Mouse (Mus musculus): ENCODE measurements around the gene Psip1.
"Not testable (repeated sequence)": the region's sequence is repeated elsewhere in the genome, so short reads cannot be mapped to it uniquely, and the experiment has no call there.

The Psip1 gene

DNA sequence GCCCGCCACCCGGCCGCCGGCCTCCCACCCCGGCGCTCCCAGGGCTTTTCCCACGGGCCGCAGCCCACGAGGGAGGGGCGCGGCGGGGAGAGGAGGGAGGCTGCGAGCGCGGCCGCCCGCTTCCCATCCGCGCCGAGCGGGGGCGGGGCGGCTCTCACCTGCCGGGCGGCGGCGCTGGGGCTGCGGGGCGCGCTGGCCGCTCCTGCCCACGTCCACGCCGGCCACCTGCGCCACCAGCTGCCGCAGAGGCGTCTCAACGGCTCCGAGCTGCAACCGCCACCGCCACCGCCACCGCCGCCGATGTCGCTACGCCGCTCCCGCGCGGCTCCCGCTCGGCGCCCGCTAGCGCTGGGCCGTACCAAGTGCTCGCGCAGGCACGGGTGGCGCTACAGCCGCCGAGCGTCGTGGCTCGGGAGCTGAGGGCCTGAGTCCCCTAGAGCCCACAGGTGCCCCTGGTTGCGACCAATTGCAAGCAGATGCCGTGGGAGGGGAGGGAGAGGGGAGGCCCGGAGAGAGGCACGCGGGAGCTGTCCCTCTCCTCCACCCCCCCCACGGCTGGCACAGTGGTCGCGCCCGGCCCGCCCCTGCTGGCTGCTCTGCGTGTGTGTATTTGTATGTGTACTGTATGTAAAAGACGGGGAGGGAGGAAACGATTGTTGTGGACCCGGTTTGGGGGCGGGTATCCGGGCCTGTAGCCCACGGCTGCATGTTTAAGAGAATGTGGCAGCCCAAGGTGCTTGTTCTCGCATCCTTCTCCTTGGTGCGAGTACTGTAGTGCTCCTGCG, at the start of gene Psip1:
Gene Psip1 (minus strand): TSS at position 343 of the 785 bp plus-strand sequence.
- in situ Hi-C loops (cut with MboI; ENCODE audit: unreplicated experiment in 2 of 2) = no loop called here

DNA sequence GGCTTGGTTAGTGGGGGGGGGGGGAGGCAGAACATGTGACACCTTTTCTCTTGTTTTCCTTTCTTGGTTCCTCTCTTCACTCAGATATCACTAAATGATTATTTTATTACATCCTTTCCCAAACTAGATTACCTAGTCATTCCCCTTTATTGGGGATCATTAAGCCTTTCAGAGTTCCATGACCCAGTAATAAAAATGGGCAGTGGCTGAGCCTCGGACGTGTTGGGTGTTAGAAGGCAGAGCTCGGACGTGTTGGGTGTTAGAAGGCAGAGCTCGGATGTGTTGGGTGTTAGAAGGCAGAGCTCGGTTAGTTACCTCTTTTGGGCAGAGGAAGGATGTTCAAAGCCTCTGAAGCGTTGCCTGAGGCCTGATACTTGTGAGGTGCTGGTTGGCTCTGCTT, 47.8 kb upstream of the Psip1 start:
- in situ Hi-C loops (cut with MboI; ENCODE audit: unreplicated experiment in 2 of 2) = no loop called here

DNA sequence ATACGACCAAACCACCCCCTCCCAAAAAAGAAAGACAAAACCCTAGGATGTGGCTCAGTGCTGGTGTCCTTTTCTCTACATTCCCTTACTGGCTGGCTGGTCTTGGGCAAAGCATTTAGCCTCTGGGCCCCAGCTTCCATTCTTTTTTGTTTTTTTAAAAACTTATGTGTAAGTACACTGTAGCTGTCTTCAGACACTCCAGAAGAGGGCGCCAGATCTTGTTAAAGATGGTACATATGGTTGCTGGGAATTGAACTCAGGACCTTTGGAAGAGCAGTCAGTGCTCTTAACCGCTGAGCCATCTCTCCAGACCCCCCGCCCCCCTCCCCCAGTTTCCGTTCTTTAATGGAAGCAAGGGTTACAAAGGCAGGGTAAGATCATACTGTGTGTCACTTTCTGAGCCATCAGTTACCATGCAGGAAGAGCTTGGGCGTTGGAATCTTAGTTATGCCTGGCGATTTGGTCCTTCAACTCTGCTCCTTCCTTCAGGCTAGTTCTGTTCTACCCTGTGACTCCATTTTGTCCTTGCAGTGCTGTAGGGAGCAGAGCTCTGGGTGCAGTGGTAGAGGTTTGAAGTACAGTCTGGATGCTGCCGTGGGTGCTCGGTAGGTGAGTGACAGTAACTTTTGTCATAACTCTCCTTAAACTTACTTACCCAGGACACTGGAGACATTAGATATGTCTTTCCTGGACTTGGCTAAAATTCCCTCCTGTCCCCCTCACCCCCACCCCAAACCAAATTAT, 47.1 kb upstream of the Psip1 start:
- in situ Hi-C loops (cut with MboI; ENCODE audit: unreplicated experiment in 2 of 2) = no loop called here

DNA sequence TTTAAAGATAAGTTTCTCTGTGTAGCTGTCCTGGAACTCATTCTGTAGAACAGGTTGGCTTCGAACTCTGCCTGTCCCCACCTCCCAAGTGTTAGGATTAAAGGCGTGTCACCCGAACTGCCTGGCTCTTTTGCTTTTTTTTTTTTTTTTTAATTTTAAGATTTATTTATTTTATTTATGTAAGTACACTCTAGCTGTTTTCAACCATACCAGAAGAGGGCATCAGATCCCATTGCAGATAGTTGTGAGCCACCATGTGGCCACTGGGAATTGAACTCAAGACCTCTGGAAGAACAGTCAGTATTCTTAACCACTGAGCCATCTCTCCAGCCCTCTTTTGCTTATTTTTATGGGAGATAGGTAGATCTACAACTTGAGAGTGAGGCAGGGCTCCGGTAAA, 43.8 kb upstream of the Psip1 start:
- in situ Hi-C loops (cut with MboI; ENCODE audit: unreplicated experiment in 2 of 2) = not testable (repeated sequence)

DNA sequence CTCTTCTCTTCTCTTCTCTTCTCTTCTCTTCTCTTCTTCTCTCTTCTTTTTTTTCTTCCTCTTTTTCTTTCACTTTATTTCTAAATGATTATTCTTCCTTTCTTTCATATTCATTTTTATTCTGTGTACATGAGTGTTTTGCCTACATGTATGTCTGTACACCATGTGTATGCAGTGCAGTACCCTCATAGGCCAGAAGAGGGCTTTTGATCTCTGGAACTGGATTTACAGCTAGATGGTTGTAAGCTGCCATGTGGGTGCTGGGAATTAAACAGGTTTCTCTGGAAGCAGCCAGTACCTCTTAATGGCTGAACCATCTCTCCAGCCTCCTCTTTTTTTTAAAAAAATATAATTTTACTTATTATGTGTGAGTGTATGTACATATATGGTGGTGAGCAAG, 41.7 kb upstream of the Psip1 start:
- in situ Hi-C loops (cut with MboI; ENCODE audit: unreplicated experiment in 2 of 2) = loop anchor here in 1 of 2 experiments (5.0 to 10.0 kb wide), 2 partner anchors 46 to 203 kb away; partner anchors contain the start of gene Ttc39b

DNA sequence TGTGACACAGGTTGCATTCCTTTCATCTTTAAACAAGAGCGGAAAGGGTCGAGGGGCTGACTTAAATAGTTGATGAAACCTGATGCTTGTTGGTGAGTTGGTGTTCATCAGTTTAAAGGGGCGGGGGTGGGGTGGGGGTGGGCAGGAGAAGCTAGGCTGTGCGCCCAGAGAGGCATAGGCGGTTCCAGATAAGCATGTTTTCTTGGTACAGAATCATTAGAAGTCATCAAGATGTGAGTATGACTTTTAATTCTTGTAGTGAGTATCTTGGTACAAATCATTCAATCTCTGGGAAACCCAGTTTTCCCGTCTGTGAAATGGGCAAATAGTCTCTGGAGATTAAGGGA, 40.7 kb upstream of the Psip1 start:
- in situ Hi-C loops (cut with MboI; ENCODE audit: unreplicated experiment in 2 of 2) = loop anchor here in 1 of 2 experiments (5.0 to 10.0 kb wide), 2 partner anchors 45 to 202 kb away; partner anchors contain the start of gene Ttc39b

DNA sequence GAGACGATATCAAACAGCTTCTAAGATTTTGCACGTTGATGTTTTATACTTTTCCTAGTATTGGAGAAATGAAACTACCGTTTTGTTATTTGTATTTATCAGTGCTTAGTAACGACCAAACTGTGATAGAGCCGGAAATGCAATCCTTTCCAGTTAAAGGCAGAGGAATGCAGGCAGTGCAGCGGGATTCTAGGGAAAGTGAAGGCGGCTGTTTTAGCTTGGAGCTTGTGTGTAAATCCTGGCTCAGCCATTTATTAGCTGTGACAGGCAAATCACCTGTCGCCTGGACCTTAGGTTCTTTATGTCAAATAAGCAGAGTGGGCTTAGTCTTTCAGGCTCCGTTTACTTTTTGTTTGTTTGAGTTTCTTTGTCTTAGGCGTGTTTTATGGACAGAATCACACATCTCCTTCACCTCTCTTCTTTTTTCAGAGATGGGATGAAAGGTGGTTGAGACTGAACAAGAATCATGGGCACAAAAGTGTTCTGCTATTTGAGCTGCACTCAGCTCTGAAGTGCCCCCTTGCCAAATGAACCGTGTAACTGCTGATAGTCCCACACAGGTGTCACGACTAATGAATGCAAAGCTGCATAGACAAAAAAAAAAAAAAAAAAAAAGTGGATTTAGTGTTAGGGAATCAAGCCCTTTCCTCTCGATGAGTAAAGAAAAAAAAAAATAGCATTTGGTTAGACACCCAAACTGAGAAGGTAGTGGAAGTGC, 40.2 kb upstream of the Psip1 start:
- in situ Hi-C loops (cut with MboI; ENCODE audit: unreplicated experiment in 2 of 2) = loop anchor here in 1 of 2 experiments (5.0 to 10.0 kb wide), 2 partner anchors 44 to 202 kb away; partner anchors contain the start of gene Ttc39b

DNA sequence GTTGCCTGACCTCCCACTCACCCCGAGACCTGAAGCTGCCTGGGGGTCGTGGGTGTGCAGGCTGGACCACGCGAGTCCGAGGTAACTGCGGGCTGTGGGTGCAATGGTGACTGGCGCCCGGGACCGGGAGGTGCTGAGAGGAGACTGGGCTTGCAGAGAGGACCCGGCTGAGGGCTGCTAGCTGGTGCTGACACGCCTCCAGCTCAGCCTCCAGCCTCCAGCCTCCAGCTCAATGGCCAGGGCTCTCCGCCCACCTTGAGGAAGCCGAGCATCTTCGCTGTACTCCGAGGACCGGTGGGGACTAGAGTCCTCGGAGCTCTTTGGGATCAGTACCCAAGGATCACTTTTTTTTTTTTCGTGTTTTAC, 39.4 kb upstream of the Psip1 start:
- in situ Hi-C loops (cut with MboI; ENCODE audit: unreplicated experiment in 2 of 2) = loop anchor here in 1 of 2 experiments (5.0 to 10.0 kb wide), 2 partner anchors 43 to 201 kb away; partner anchors contain the start of gene Ttc39b

DNA sequence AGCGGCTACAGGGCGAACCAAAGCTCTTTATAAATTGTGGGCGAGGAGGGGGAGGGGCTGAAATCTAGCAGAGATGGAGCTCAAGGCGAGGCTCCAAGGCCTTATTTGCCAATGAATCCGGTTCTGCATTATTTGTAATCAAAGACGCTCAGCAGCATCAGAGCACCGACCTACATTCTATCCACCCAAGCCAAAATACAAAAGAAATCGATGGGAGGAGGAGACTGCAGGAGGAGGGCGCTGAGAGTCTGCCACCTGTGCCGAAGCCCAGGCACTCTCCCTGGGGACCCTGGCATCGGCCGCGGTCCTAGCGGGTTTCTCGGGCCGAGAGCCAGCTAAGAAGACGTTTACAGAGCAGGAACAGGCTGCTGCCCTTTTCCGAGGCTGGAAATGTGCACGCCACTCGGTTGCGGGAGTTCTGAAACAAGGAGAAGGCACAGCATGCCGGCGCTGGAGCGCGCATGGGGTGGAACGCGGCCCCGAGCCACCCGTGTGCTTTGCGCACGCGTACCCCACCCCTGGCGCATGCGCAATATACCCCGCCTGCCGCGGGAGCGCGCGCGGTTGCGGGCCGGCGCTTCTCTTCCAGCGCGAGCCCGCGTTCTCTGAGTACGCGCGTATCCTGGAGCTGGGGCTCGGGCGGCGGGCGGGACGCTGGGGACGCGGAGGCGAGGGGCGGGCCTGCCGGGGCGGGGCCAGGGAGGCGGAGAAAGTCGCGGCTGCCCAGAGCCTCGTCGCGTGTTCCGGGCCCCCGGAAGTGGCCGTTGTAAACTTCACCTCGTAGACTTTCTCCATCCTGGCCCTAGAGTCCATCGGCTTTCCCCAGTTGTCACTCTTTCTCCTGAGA, 38.8 kb upstream of the Psip1 start, which contains the start of gene Ccdc171:
Gene Ccdc171 (plus strand): TSS at position 703 of the 847 bp plus-strand sequence.
- in situ Hi-C loops (cut with MboI; ENCODE audit: unreplicated experiment in 2 of 2) = loop anchor here (5.0 to 10.0 kb wide), 2 partner anchors 43 to 200 kb away; partner anchors contain the start of gene Ttc39b (in 1 of the 2)

DNA sequence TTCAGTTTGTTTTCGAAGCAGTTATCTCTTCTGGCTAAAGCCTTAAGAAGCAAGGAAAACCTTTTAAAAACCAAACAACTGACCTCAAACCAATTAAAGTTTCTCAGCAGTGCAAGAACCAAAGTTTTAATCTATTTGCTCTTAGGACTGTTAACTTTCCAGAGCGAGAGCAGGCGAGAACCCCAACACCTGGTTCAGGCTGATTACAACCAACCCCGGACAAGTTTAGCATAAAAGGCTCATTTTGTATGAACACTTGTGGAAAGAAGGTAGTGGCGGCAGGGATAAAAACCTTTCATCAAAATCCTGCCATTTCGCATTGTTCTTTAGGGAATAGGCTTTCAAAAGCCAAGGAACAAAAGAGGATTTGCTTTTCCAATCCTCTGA, 38.2 kb upstream of the Psip1 start:
- in situ Hi-C loops (cut with MboI; ENCODE audit: unreplicated experiment in 2 of 2) = loop anchor here (5.0 to 10.0 kb wide), 2 partner anchors 42 to 200 kb away; partner anchors contain the start of gene Ttc39b (in 1 of the 2)

DNA sequence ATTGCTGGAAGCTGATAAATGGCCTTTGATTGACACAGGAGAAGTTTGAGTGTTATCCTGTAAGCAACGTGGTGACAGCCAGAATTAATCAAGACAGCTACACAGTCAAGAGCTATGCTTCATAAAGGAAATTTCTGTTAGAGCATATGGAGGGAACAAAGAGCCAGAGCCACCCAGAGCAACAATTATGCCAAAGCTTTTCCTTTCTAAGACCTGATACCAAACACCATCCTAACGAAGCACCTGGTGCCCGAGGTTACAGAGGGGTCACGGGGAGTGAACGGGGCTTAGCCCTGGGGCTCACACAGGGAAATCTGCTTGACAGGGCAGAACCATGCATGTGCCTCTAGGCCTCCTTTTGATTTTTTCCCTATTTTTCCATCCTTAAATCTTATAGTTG, 35.8 kb upstream of the Psip1 start:
- in situ Hi-C loops (cut with MboI; ENCODE audit: unreplicated experiment in 2 of 2) = loop anchor here (5.0 to 10.0 kb wide), 2 partner anchors 40 to 197 kb away; partner anchors contain the start of gene Ttc39b (in 1 of the 2)

DNA sequence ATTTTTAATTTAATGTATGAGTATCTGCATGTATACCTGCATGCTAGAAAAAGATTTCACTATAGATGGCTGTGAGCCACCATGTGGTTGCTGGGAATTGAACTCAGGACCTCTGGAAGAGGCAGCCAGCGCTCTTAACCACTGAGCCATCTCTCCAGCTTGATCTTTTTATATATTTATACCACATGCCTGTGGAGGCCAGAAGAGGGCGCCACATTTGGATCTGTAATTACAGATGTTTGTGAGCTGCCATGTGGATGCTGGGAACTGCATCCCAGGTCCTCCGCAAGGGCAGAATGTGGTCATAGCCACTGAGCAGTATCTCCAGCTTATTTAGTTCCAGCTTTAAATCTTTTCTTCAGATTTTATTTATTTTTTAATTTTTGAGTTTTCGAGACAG, 34.0 kb upstream of the Psip1 start:
- in situ Hi-C loops (cut with MboI; ENCODE audit: unreplicated experiment in 2 of 2) = loop anchor here (5.0 to 10.0 kb wide), 2 partner anchors 38 to 196 kb away; partner anchors contain the start of gene Ttc39b (in 1 of the 2)

DNA sequence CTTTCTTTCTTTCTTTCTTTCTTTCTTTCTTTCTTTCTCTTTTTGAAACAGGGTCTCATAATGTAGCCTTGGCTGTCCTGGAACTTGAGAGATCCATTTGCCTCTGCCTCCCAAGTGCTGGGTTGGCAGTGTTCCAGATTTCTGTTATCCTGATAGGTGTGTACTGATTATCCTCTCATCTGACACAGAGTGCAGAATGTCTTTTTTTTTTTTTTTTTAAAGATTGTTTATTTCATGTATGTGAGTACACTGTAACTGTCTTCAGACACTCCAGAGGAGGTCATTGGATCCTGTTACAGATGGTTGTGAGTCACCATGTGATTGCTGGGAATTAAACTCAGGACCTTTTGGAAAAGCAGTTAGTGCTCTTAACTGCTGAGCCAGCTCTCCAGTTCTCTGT, 33.5 kb upstream of the Psip1 start:
- in situ Hi-C loops (cut with MboI; ENCODE audit: unreplicated experiment in 2 of 2) = loop anchor here (5.0 to 10.0 kb wide), 2 partner anchors 38 to 195 kb away; partner anchors contain the start of gene Ttc39b (in 1 of the 2)

DNA sequence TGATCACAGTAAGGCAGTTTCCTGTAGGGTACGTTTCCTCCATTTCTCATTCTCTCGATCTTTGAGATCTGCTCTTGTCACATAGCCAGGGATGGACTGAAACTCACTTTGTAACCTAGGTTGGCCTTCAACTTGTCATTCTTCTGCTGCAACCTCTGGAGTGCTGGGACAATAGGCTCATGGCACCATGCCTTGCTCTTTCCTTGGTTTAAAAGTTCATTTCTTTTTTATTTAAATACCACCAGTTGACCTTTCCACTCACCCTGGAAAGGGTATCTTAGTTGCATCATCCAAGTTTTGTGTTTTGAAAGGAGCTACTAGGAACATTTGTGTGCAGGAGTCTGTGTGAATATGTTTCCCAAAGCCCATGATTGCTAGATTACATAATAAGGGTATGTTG, 32.9 kb upstream of the Psip1 start:
- in situ Hi-C loops (cut with MboI; ENCODE audit: unreplicated experiment in 2 of 2) = no loop called here

DNA sequence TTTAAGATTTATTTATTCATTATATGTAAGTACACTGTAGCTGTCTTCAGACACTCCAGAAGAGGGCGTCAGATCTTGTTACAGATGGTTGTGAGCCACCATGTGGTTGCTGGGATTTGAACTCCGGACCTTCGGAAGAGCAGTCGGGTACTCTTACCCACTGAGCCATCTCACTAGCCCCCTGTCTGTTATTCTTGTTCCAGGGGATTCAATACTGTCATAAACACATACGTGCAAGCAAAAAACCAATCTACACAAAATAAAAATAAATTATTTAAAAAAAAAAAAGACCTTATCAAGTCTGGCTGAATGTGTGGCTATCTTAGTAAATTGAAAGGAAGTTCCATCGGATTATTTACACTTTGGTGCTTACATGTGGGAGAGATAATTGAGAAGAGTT, 29.9 kb upstream of the Psip1 start:
- in situ Hi-C loops (cut with MboI; ENCODE audit: unreplicated experiment in 2 of 2) = not testable (repeated sequence)

DNA sequence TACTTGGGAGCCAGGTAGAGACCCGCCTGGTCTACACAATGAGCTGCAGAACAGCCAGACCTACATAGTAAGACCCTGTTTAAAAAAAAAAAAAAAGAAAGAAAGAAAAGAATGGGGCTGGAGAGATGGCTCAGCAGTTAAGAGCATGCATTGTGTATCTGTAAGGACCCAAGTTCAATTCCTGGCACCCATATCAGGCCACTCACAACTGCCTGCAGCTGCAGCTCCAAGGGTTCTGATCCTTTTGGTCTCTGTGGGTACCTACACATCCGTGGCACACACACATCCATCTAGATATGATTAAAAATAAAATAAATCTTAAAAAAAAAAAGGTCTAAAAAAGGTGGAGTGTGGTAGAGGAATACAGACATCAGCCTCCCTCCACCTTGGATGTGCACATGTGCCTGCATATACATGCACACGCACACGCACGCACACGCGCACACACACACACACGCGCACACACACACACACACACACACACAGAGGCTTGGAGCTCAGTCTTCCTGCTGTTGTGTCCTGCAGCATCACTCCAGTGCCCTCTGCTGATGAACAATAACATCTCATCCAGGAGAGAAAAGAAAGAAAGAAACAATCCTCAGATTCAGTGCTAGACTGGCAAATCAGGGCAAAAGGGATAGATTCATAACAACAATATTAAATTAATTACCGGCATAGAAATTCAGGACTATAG, 28.9 kb upstream of the Psip1 start:
- in situ Hi-C loops (cut with MboI; ENCODE audit: unreplicated experiment in 2 of 2) = no loop called here

DNA sequence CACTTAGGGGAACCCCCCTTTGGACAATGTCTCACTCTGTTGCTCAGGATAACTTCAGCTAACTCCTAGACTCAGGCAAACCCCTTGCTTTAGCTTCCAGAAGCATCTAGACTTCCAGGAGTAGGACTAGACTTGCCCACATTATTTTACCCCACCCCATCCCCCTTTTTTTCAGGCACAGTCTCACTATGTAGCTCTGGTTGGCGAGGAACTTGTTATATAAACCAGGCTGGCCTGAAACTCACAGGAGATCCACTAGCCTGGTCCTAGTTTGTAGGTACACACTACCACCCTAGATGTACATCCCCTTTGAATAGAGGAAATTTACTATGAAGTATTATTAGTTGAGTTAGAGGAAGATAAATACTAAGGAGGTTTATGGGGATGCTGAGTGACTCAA, 27.9 kb upstream of the Psip1 start:
- in situ Hi-C loops (cut with MboI; ENCODE audit: unreplicated experiment in 2 of 2) = no loop called here

DNA sequence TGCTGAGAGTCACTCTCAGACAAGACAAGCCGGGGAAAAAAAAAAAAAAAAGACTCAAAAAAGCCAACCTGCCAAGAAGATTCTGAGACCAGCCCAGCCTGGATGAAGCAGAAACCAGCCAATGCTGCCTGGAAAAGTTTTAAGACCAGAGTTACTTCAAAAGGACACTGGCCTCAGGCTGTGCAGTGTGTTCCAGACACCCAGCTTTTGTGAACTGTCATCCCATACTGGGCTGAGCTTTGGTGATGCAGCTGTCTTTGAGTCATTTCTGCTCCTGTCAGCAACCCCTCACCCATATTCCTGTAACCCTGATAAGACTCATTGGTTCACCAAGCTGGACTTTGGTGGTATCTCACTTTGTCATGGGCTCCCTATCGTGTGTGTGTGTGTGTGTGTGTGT, 26.4 kb upstream of the Psip1 start:
- in situ Hi-C loops (cut with MboI; ENCODE audit: unreplicated experiment in 2 of 2) = no loop called here

DNA sequence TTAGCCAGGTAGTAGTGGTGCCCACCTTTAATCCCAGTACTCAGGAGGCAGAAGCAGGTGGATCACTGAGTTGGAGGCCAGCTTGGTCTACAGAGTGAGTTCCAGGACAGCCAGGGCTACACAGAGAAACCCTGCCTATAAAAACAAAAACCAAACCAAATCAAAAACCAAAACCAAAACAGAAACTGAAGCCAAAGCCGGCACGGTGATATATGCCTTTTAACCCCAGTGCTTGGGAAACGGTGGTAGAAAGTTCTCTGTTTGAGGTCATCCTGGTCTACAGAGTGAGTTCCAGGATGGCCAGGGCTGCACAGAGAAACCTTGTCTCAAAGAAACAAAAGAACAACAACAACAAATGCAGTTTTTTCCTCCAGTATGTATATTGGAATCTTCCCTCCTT, 26.0 kb upstream of the Psip1 start:
- in situ Hi-C loops (cut with MboI; ENCODE audit: unreplicated experiment in 2 of 2) = no loop called here
